Mouse (Mus musculus) spleen, adult 2 months (tissue): Measurements from ENCODE around the gene Scml4.

Source experiments
- CTCF ChIP-seq: fragments of 200-500 bp; IDR thresholded peaks from 2 replicates; pipeline ENCODE4 v1.5.1; 2011; ENCODE audit warnings: mild to moderate bottlenecking, inconsistent platforms; ENCODE audit not compliant: insufficient read depth, insufficient read length, insufficient replicate concordance; ENCODE audit errors: extremely low read depth
- POLR2A ChIP-seq: fragments of 200-500 bp; IDR thresholded peaks from 2 replicates; pipeline ENCODE4 v1.6.1; 2011; ENCODE audit warnings: low read depth, low read length, inconsistent platforms

DNA sequence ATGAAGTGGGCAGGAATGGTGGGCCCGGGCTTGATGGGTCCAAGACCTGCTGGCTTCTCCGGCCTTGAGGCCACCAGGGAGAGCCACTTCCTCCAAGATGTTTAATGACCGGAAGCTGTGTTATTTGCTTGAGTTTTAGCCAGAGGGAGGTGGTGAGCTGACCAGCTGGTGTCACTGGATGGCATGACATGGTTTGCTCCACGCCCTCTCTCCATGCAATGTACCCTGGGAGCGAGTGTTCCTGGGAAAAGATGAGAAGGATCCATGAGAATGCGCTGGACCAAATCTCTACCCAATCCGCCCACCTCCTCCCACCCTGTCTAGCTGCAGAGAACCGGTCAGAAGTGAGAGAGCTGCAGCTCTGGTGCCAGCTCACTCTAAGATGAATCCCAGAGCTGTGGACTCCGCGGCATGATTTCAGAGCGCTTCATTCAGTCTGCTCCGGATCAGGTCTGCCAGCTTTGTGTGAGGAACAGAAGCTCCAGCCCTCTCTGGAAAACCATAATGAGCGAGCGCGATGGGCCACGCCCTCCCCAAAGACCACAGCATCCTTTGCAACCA is 144.1 kb downstream of the Scml4 start:
- no peak for TF ChIP-seq POLR2A
- TF ChIP-seq CTCF: no peak
